Mouse (Mus musculus) ES-Bruce4 (cell line): Measurements from ENCODE around the gene E130218I03Rik. TPM values are rescaled to one million over a fixed set of nuclear protein-coding genes. Genes with fewer than 3 reads are reported as not detected.
A peak's percentile ranks its signal among the peaks of the same experiment; 100 is the strongest.
"Not testable (repeated sequence)": the region's sequence is repeated elsewhere in the genome, so short reads cannot be mapped to it uniquely, and the experiment has no call there.

Experiments
- H3K27ac ChIP-seq: 2 replicates; pipeline ENCODE4 v1.5.1; 2012; ENCODE audit warnings: low read length, inconsistent platforms; ENCODE audit not compliant: insufficient read depth
- H3K27me3 ChIP-seq: 2 replicates; pipeline ENCODE4 v1.6.1; 2012; ENCODE audit warnings: mild to moderate bottlenecking, low read length, inconsistent platforms; ENCODE audit not compliant: control insufficient read depth, poor library complexity, insufficient read depth, severe bottlenecking
- H3K36me3 ChIP-seq: 2 replicates; pipeline ENCODE4 v1.6.1; 2012; ENCODE audit warnings: inconsistent platforms, mild to moderate bottlenecking, low read length, moderate library complexity; ENCODE audit not compliant: control insufficient read depth, poor library complexity, insufficient read depth, severe bottlenecking
- H3K4me1 ChIP-seq: one replicate; pipeline ENCODE4 v1.8.1; 2011; ENCODE audit warnings: low read length; ENCODE audit not compliant: control insufficient read depth, insufficient read depth
- H3K4me3 ChIP-seq: 2 replicates; pipeline ENCODE4 v1.5.1; 2011; ENCODE audit warnings: low read depth, mild to moderate bottlenecking, low read length
- H3K9ac ChIP-seq: 2 replicates; pipeline ENCODE4 v1.6.1; 2012; ENCODE audit warnings: low read depth, mild to moderate bottlenecking, inconsistent platforms; ENCODE audit not compliant: poor library complexity, severe bottlenecking
- H3K9me3 ChIP-seq: replicated peaks from 2 replicates; pipeline ENCODE4 v1.6.1; 2012; ENCODE audit warnings: mild to moderate bottlenecking, low read length, inconsistent platforms; ENCODE audit not compliant: control insufficient read depth, poor library complexity, insufficient read depth, severe bottlenecking
- CTCF ChIP-seq: IDR thresholded peaks from one replicate; pipeline ENCODE4 v1.8.1; 2011; ENCODE audit warnings: low read depth, low read length
- EP300 ChIP-seq: IDR thresholded peaks from 2 replicates; pipeline ENCODE4 v1.6.1; 2011; ENCODE audit warnings: low read depth, low read length; ENCODE audit not compliant: insufficient read depth
- POLR2A ChIP-seq: IDR thresholded peaks from one replicate; pipeline ENCODE4 v1.8.1; 2011; ENCODE audit warnings: low read length; ENCODE audit not compliant: insufficient read depth
- polyA plus RNA-seq: library from polyadenylated mRNA; stranded (reverse); fragments of >200 nt; gene quantifications from 2 replicates; pipeline ENCODE4 v1.2.4, GENCODE M21; 2011; ENCODE audit warnings: low read depth; ENCODE audit not compliant: missing spikeins, insufficient read depth, insufficient read length

E130218I03Rik gene
- polyA plus RNA-seq, 1 experiment, result not detected

DNA sequence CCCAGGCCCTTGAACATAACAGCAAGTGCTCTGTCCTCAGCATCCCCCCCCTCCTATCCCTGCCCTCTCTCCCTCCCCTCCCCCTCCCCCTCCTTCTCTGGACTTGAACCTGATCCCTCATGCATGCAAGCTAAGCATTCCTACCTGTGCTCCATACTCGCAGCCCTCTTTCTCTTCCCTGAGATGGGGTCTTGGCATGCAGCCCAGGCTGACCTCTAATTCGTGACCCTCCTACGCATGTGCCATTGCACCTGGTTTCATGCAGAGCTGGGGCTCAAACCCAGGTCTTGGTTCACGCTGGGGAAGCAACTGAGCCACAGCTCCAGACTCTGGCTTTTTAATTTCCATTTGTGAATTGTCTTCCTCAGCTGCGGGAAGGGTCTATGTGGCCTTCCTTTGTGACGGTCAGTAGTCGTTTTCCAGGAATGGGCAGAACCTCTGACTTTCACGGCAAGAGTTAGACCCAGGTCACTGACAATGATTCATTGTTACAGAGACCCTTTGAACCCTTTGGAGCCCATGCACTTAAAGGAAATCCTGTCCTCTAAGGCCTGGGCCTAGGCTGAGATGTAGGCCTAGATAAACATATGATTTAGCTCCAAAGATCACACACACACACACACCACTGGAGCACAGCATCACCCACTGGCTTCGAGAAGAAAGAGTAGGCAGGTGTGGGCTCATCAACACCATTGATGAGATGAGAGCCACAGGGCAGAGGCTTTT, 22.6 kb downstream of the E130218I03Rik start:
- TF ChIP-seq CTCF, result no peak
- no peak for TF ChIP-seq EP300
- no peak for TF ChIP-seq POLR2A
- Histone ChIP-seq H3K4me1 (no peaks in the 10 kb centered on the region), H3K27me3 (no peaks in the 10 kb centered on the region), H3K27ac (no peak overlapping the region), H3K4me3 (no peak overlapping the region), H3K9ac (no peak overlapping the region), H3K9me3 (no peaks in the 10 kb centered on the region), H3K36me3 (no peaks in the 10 kb centered on the region)

- Histone ChIP-seq H3K4me1 (no peaks in the 10 kb centered on the region), H3K9ac (peak overlapping the region; percentile 50), H3K27me3 (no peaks in the 10 kb centered on the region), H3K9me3 (no peaks in the 10 kb centered on the region), H3K27ac (peak overlapping the region; percentile 69; the same call in 1 of the 2 replicates), H3K36me3 (no peaks in the 10 kb centered on the region), H3K4me3 (peak overlapping the region; percentile 69)
- TF ChIP-seq POLR2A (peak; percentile 93), EP300 (no peak), CTCF (no peak)
These were observed 24.7 kb downstream of the E130218I03Rik start for GRCm38 (mm10) chr4:134268102-134268655.

- not testable (repeated sequence) for H3K27me3 ChIP-seq, H3K9ac ChIP-seq, H3K4me3 ChIP-seq, H3K9me3 ChIP-seq, H3K36me3 ChIP-seq, H3K27ac ChIP-seq, H3K4me1 ChIP-seq
These were observed 26.2 kb downstream of the E130218I03Rik start for GRCm38 (mm10) chr4:134269622-134270021.

DNA sequence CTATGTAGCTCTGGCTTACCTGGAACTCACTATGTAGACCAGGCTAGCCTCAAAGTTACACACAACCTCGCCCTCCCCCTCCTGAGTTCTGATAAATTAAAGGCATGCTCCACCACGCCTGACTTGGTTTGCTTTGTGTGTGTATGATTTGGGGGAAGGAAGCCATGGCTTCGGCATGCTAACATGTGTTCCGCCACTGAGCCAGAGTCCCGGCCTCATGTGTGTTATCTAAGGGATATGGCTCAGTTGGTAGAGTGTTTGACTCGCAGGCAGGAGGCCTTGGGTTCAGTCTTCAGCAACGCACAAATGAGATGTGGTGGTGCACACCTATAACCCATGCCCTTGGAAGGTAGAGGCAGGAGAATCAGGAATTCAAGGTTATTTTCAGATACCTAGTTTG, 28.5 kb downstream of the E130218I03Rik start:
- Histone ChIP-seq H3K27ac (no peak overlapping the region), H3K9me3 (no peaks in the 10 kb centered on the region), H3K4me1 (no peaks in the 10 kb centered on the region), H3K4me3 (no peak overlapping the region), H3K36me3 (no peaks in the 10 kb centered on the region; the same call in 1 of the 2 replicates), H3K9ac (no peak overlapping the region), H3K27me3 (no peaks in the 10 kb centered on the region)
- no peak for TF ChIP-seq CTCF
- no peak for TF ChIP-seq EP300
- TF ChIP-seq POLR2A, result no peak

DNA sequence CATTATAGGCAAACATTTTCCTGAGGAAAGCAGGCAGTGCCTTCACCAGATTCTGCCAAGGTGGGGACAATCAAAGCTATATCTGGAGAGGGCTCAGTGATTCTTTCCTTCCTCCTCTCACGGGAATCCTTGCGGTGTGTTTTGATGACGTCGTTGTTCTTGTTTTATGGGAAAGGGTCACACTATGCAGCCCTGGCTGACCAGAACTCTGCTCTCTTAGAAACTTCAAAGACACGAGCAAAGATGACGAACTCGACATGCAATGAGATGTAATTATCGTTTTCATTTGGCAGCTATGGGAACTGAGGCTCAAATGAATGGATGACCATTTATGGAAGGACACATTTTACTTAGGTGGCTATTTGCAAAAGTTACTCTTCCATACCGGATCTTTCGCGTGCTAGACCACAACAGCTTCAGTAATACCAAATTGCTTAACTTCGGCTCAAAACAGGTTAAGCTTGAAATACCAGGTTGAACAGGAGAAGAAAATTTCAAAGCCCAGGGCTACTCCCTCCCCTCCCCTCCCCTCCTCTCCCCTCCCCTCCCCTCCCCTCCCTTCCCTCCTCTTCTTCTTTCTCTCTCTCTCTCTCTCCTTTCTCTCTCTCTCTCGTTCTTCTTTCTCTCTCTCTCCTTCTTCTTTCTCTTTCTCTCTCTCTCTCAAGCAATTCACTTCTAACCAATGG, 29.4 kb downstream of the E130218I03Rik start:
- Histone ChIP-seq H3K36me3 (no peaks in the 10 kb centered on the region; the same call in 1 of the 2 replicates), H3K9ac (peak overlapping the region; percentile 43; the same call in 1 of the 2 replicates), H3K9me3 (no peaks in the 10 kb centered on the region), H3K4me3 (no peak overlapping the region), H3K4me1 (no peaks in the 10 kb centered on the region), H3K27me3 (no peaks in the 10 kb centered on the region), H3K27ac (peak overlapping the region; percentile 76)
- TF ChIP-seq EP300 (no peak), CTCF (no peak), POLR2A (no peak)
